In genomic region chr2:19553821-19554592, GRCm38 (mm10) we compare ENCODE assay signal across 8 mouse cellular contexts. TPM values are rescaled to one million over a fixed set of nuclear protein-coding genes. Genes with fewer than 3 reads are reported as not detected.
DNase-seq lines count a peak whose midpoint lies in the region; ATAC-seq and TF ChIP-seq lines count a peak whose summit lies in the region.

TSS of gene 4921504E06Rik (minus strand) at chr2:19553914.

- no peak for TF ChIP-seq POLR2A in kidney, adult 2 months (IDR thresholded peaks at IDR 0.05; ENCODE audit: low read depth, low read length)

- peak; percentile 93 for ATAC-seq in embryonic facial prominence, embryonic 11.5 days (replicated peaks; ENCODE audit: insufficient number of reproducible peaks, low FRiP score, low TSS enrichment, low read depth)
- ATAC-seq in limb, embryonic 11.5 days (ENCODE audit: insufficient number of reproducible peaks, low FRiP score, low TSS enrichment, low read depth) = peak; percentile 93
- peak; percentile 91 for ATAC-seq in midbrain, embryonic 12.5 days (ENCODE audit: low FRiP score, low read depth)
- ATAC-seq in erythroid progenitor cell, adult 5-6 weeks (replicated peaks; ENCODE audit: low FRiP score, poor library complexity, severe bottlenecking) = no peak

- no peaks in the 10 kb centered on the region for H3K9me3 ChIP-seq in embryonic facial prominence, embryonic 11.5 days (replicated peaks; ENCODE audit: control insufficient read depth, low read length)
- H3K9me3 ChIP-seq in limb, embryonic 11.5 days (ENCODE audit: control insufficient read depth, low read length) = no peaks in the 10 kb centered on the region
- H3K9me3 ChIP-seq in midbrain, embryonic 12.5 days = no peaks in the 10 kb centered on the region

- no peak within 1 kb of the TSS; the same call in 1 of the 2 replicates for H3K9ac ChIP-seq in embryonic facial prominence, embryonic 11.5 days (replicated peaks; ENCODE audit: low read length)
- H3K9ac ChIP-seq in limb, embryonic 11.5 days (ENCODE audit: low read length) = peak within 1 kb of the TSS; percentile 8; the same call in 1 of the 2 replicates
- peak within 1 kb of the TSS; percentile 28; the same call in 1 of the 2 replicates for H3K9ac ChIP-seq in midbrain, embryonic 12.5 days (replicated peaks)

- peak within 1 kb of the TSS; percentile 27 for H3K4me3 ChIP-seq in embryonic facial prominence, embryonic 11.5 days (ENCODE audit: low read depth, low read length)
- H3K4me3 ChIP-seq in kidney, adult 2 months (ENCODE audit: insufficient read depth, low read depth, low read length) = peak within 1 kb of the TSS; percentile 43
- H3K4me3 ChIP-seq in limb, embryonic 11.5 days (ENCODE audit: low read depth, low read length) = peak within 1 kb of the TSS; percentile 31
- H3K4me3 ChIP-seq in midbrain, embryonic 12.5 days = peak within 1 kb of the TSS; percentile 45

- H3K27ac ChIP-seq in embryonic facial prominence, embryonic 11.5 days (replicated peaks; ENCODE audit: low read depth, low read length) = no peak within 1 kb of the TSS
- H3K27ac ChIP-seq in kidney, adult 2 months (ENCODE audit: insufficient read depth, low read depth, low read length) = peak within 1 kb of the TSS; percentile 40; the same call in 1 of the 2 replicates
- no peak within 1 kb of the TSS for H3K27ac ChIP-seq in limb, embryonic 11.5 days (replicated peaks; ENCODE audit: low read depth, low read length)
- peak within 1 kb of the TSS; percentile 71 for H3K27ac ChIP-seq in midbrain, embryonic 12.5 days (replicated peaks)

- peak; percentile 62 for DNase-seq in adrenal gland, postnatal 25 days
- peak; percentile 92 for DNase-seq in embryonic facial prominence, embryonic 11.5 days (ENCODE audit: low spot score)
- peak; percentile 79 for DNase-seq in heart, adult 8-10 months (ENCODE audit: low spot score)
- DNase-seq in kidney, adult 2 months = peak; percentile 89
- DNase-seq in limb, embryonic 11.5 days (ENCODE audit: low spot score) = peak; percentile 84
- DNase-seq in skeletal muscle tissue, adult 2 months (ENCODE audit: low read depth, low spot score) = peak; percentile 87

- H3K27me3 ChIP-seq in embryonic facial prominence, embryonic 11.5 days (ENCODE audit: control insufficient read depth, insufficient read depth, low read length) = no peaks in the 10 kb centered on the region
- no peaks in the 10 kb centered on the region for H3K27me3 ChIP-seq in kidney, adult 2 months (replicated peaks; ENCODE audit: control insufficient read depth, insufficient read depth, low read length)
- H3K27me3 ChIP-seq in limb, embryonic 11.5 days (ENCODE audit: control insufficient read depth, insufficient read depth, low read length) = no peaks in the 10 kb centered on the region
- peaks cover 16% of the 10 kb centered on the region for H3K27me3 ChIP-seq in midbrain, embryonic 12.5 days

- no peaks in the 10 kb centered on the region for H3K4me1 ChIP-seq in embryonic facial prominence, embryonic 11.5 days (ENCODE audit: control insufficient read depth, insufficient read depth, low read length)
- H3K4me1 ChIP-seq in kidney, adult 2 months (ENCODE audit: control insufficient read depth, insufficient read depth, low read length) = no peaks in the 10 kb centered on the region
- H3K4me1 ChIP-seq in limb, embryonic 11.5 days (ENCODE audit: control insufficient read depth, insufficient read depth, low read length) = peaks cover 9% of the 10 kb centered on the region
- H3K4me1 ChIP-seq in midbrain, embryonic 12.5 days = peaks cover 13% of the 10 kb centered on the region

- WGBS in embryonic facial prominence, embryonic 11.5 days = under 1% methylated on average over 21 of the region's 27 CpGs
- under 1% methylated on average over 27 of the region's 27 CpGs for WGBS in kidney, adult 2 months
- WGBS in limb, embryonic 11.5 days = under 1% methylated on average over 26 of the region's 27 CpGs
- WGBS in midbrain, embryonic 12.5 days = 2% methylated on average over 18 of the region's 27 CpGs

- H3K36me3 ChIP-seq in embryonic facial prominence, embryonic 11.5 days (replicated peaks; ENCODE audit: control insufficient read depth, insufficient read depth, low read depth, low read length) = no peaks in the 10 kb centered on the region
- H3K36me3 ChIP-seq in kidney, adult 2 months (ENCODE audit: control insufficient read depth, insufficient read depth, low read length) = no peaks in the 10 kb centered on the region
- no peaks in the 10 kb centered on the region for H3K36me3 ChIP-seq in limb, embryonic 11.5 days (ENCODE audit: control insufficient read depth, insufficient read depth, low read length)
- no peaks in the 10 kb centered on the region for H3K36me3 ChIP-seq in midbrain, embryonic 12.5 days

- no peak for TF ChIP-seq CTCF in kidney, adult 2 months (conservative IDR thresholded peaks at IDR 0.05; ENCODE audit: insufficient read depth, insufficient read length, low read depth, low read length)

- peak within 1 kb of the TSS; percentile 47 for H3K4me2 ChIP-seq in embryonic facial prominence, embryonic 11.5 days (ENCODE audit: low read depth, low read length)
- H3K4me2 ChIP-seq in limb, embryonic 11.5 days (ENCODE audit: low read depth, severe bottlenecking) = peak within 1 kb of the TSS; percentile 66
- peak within 1 kb of the TSS; percentile 60 for H3K4me2 ChIP-seq in midbrain, embryonic 12.5 days (replicated peaks)

RNA-seq across cellular contexts. Expression of gene 4921504E06Rik, which starts in this region (rescaled TPM):
- total RNA-seq in adrenal gland, postnatal 25 days (2021) = not detected in 2 replicates
- not detected in 2 replicates for polyA plus RNA-seq in embryonic facial prominence, embryonic 11.5 days (2014; fragmentation: Nextera tagmentation; extraction: Ambion mirVana)
- total RNA-seq in heart, adult 8-10 months (2022) = not detected
- not detected in 2 replicates for polyA plus RNA-seq in kidney, adult 2 months (2012; rRNA removed)
- not detected in 2 replicates for polyA plus RNA-seq in limb, embryonic 11.5 days (2014; fragmentation: Nextera tagmentation; extraction: Ambion mirVana)
- not detected in 2 replicates for polyA plus RNA-seq in midbrain, embryonic 12.5 days (2016; fragmentation: Nextera tagmentation; extraction: Ambion mirVana)
- total RNA-seq in erythroid progenitor cell, adult 5-6 weeks (2015; ENCODE audit: low replicate concordance) = not detected in 2 replicates
- not detected in 2 replicates for total RNA-seq in erythroid progenitor cell, adult 5-6 weeks (2017; ENCODE audit: low replicate concordance)

Comparison
In these comparisons a context has a peak if more than half of its experiments do, and no peak if none do; other contexts are left out.
1. Peak in DNase-seq in adrenal gland, postnatal 25 days; RNA of the gene not detected or under 1 TPM.
2. Peak in DNase-seq, ATAC-seq, H3K4me3 ChIP-seq and H3K4me2 ChIP-seq in embryonic facial prominence, embryonic 11.5 days; RNA of the gene not detected or under 1 TPM.
3. Peak in DNase-seq in heart, adult 8-10 months; RNA of the gene not detected or under 1 TPM.
4. Peak in DNase-seq, H3K4me3 ChIP-seq and H3K27ac ChIP-seq in kidney, adult 2 months; RNA of the gene not detected or under 1 TPM.
5. Peak in DNase-seq, ATAC-seq, H3K4me3 ChIP-seq, H3K9ac ChIP-seq and H3K4me2 ChIP-seq in limb, embryonic 11.5 days; RNA of the gene not detected or under 1 TPM.
6. Peak in ATAC-seq, H3K4me3 ChIP-seq, H3K27ac ChIP-seq, H3K9ac ChIP-seq and H3K4me2 ChIP-seq in midbrain, embryonic 12.5 days; RNA of the gene not detected or under 1 TPM.